Mouse (Mus musculus): ENCODE measurements around the gene Foxo1. TPM values are rescaled to one million over a fixed set of nuclear protein-coding genes. Genes with fewer than 3 reads are reported as not detected.

Gene Foxo1
- polyA plus RNA-seq, 1 experiment from 2014 or later: 3.9 TPM

- H3K4me2 ChIP-seq (replicated peaks): no peak overlapping the region
- H3K4me1 ChIP-seq (replicated peaks; ENCODE audit: control insufficient read depth, insufficient read depth, low read length): peaks cover 9% of the 10 kb centered on the region
- no peak overlapping the region for H3K9ac ChIP-seq
- no peak overlapping the region for H3K4me3 ChIP-seq (replicated peaks; ENCODE audit: low read length)
- peaks cover 7% of the 10 kb centered on the region; the same call in 1 of the 2 replicates for H3K27me3 ChIP-seq (ENCODE audit: control insufficient read depth, insufficient read depth, low read length)
- no peaks in the 10 kb centered on the region for H3K36me3 ChIP-seq (replicated peaks; ENCODE audit: control insufficient read depth, insufficient read depth)
- no peaks in the 10 kb centered on the region for H3K9me3 ChIP-seq (ENCODE audit: control insufficient read depth, low read length)
- 84% methylated on average over 13 of the region's 13 CpGs for WGBS
- no peak overlapping the region for H3K27ac ChIP-seq
- ATAC-seq (ENCODE audit: low FRiP score) (no peak), DNase-seq (ENCODE audit: low spot score) (no peak)
Observed at GRCm38 (mm10) chr3:52396121-52396731, 128.1 kb downstream of the Foxo1 start.

GRCm38 (mm10) chr3:52396951-52397615, 128.9 kb downstream of the Foxo1 start:
- Histone ChIP-seq H3K4me1 (replicated peaks; ENCODE audit: control insufficient read depth, insufficient read depth, low read length) (peaks cover 11% of the 10 kb centered on the region), H3K36me3 (replicated peaks; ENCODE audit: control insufficient read depth, insufficient read depth) (no peaks in the 10 kb centered on the region), H3K9me3 (ENCODE audit: control insufficient read depth, low read length) (no peaks in the 10 kb centered on the region), H3K4me3 (replicated peaks; ENCODE audit: low read length) (no peak overlapping the region), H3K4me2 (replicated peaks) (no peak overlapping the region), H3K27me3 (ENCODE audit: control insufficient read depth, insufficient read depth, low read length) (peaks cover 13% of the 10 kb centered on the region; the same call in 1 of the 2 replicates), H3K9ac (no peak overlapping the region), H3K27ac (no peak overlapping the region)
- DNase-seq (ENCODE audit: low spot score) (no peak), ATAC-seq (ENCODE audit: low FRiP score) (no peak)
- WGBS: 86% methylated on average over 10 of the region's 10 CpGs

GRCm38 (mm10) chr3:52397961-52398360, 129.8 kb downstream of the Foxo1 start:
- DNase-seq (ENCODE audit: low spot score) (no peak), ATAC-seq (ENCODE audit: low FRiP score) (no peak)
- H3K4me1 ChIP-seq (replicated peaks; ENCODE audit: control insufficient read depth, insufficient read depth, low read length): peaks cover 11% of the 10 kb centered on the region
- H3K9me3 ChIP-seq (ENCODE audit: control insufficient read depth, low read length): no peaks in the 10 kb centered on the region
- no peak overlapping the region for H3K4me2 ChIP-seq (replicated peaks)
- H3K27ac ChIP-seq: no peak overlapping the region
- peaks cover 16% of the 10 kb centered on the region; the same call in 1 of the 2 replicates for H3K27me3 ChIP-seq (ENCODE audit: control insufficient read depth, insufficient read depth, low read length)
- no peak overlapping the region for H3K9ac ChIP-seq
- H3K4me3 ChIP-seq (replicated peaks; ENCODE audit: low read length): no peak overlapping the region
- no peaks in the 10 kb centered on the region for H3K36me3 ChIP-seq (replicated peaks; ENCODE audit: control insufficient read depth, insufficient read depth)
- WGBS: 85% methylated on average over 8 of the region's 8 CpGs

GRCm38 (mm10) chr3:52400284-52401161, 132.4 kb downstream of the Foxo1 start:
- Histone ChIP-seq H3K4me3 (replicated peaks; ENCODE audit: low read length) (0 out of 2 replicates have a peak overlapping the region, but pooled peaks have one; percentile 17), H3K36me3 (replicated peaks; ENCODE audit: control insufficient read depth, insufficient read depth) (no peaks in the 10 kb centered on the region), H3K27me3 (ENCODE audit: control insufficient read depth, insufficient read depth, low read length) (peaks cover 16% of the 10 kb centered on the region; the same call in 1 of the 2 replicates), H3K27ac (peak overlapping the region; percentile 16; the same call in 1 of the 2 replicates), H3K4me1 (replicated peaks; ENCODE audit: control insufficient read depth, insufficient read depth, low read length) (peaks cover 11% of the 10 kb centered on the region), H3K4me2 (replicated peaks) (peak overlapping the region; percentile 56), H3K9me3 (ENCODE audit: control insufficient read depth, low read length) (no peaks in the 10 kb centered on the region), H3K9ac (peak overlapping the region; percentile 34; the same call in 1 of the 2 replicates)
- ATAC-seq (ENCODE audit: low FRiP score) (no peak), DNase-seq (ENCODE audit: low spot score) (no peak)
- WGBS: 12% methylated on average over 19 of the region's 19 CpGs

- no peaks in the 10 kb centered on the region for H3K36me3 ChIP-seq (replicated peaks; ENCODE audit: control insufficient read depth, insufficient read depth)
- H3K4me2 ChIP-seq (replicated peaks): peak overlapping the region; percentile 56
- H3K4me1 ChIP-seq (replicated peaks; ENCODE audit: control insufficient read depth, insufficient read depth, low read length): peaks cover 11% of the 10 kb centered on the region
- H3K27me3 ChIP-seq (ENCODE audit: control insufficient read depth, insufficient read depth, low read length): peaks cover 16% of the 10 kb centered on the region; the same call in 1 of the 2 replicates
- DNase-seq (ENCODE audit: low spot score) (peak; percentile 64), ATAC-seq (ENCODE audit: low FRiP score) (peak; percentile 81)
- 2% methylated on average over 26 of the region's 26 CpGs for WGBS
- H3K27ac ChIP-seq: peak overlapping the region; percentile 16; the same call in 1 of the 2 replicates
- H3K9ac ChIP-seq: peak overlapping the region; percentile 34; the same call in 1 of the 2 replicates
- no peaks in the 10 kb centered on the region for H3K9me3 ChIP-seq (ENCODE audit: control insufficient read depth, low read length)
- H3K4me3 ChIP-seq (replicated peaks; ENCODE audit: low read length): peak overlapping the region; percentile 17
Observed at GRCm38 (mm10) chr3:52401162-52401928, 133.2 kb downstream of the Foxo1 start.

Other genes starting within 250 kb of the Foxo1 start
- gene Maml3, start 163.3 kb upstream of the Foxo1 start, polyA plus RNA-seq (2014; fragmentation: Nextera tagmentation; extraction: Ambion mirVana): 6.6 and 8.0 TPM in 2 replicates